Mouse (Mus musculus): ENCODE data around the gene Map4k3. TPM values are rescaled to one million over a fixed set of nuclear protein-coding genes. Genes with fewer than 3 reads are reported as not detected.

The Map4k3 gene
- 31.2 and 33.3 TPM in 2 replicates for polyA plus RNA-seq (2014; fragmentation: Nextera tagmentation; extraction: Ambion mirVana)

DNA sequence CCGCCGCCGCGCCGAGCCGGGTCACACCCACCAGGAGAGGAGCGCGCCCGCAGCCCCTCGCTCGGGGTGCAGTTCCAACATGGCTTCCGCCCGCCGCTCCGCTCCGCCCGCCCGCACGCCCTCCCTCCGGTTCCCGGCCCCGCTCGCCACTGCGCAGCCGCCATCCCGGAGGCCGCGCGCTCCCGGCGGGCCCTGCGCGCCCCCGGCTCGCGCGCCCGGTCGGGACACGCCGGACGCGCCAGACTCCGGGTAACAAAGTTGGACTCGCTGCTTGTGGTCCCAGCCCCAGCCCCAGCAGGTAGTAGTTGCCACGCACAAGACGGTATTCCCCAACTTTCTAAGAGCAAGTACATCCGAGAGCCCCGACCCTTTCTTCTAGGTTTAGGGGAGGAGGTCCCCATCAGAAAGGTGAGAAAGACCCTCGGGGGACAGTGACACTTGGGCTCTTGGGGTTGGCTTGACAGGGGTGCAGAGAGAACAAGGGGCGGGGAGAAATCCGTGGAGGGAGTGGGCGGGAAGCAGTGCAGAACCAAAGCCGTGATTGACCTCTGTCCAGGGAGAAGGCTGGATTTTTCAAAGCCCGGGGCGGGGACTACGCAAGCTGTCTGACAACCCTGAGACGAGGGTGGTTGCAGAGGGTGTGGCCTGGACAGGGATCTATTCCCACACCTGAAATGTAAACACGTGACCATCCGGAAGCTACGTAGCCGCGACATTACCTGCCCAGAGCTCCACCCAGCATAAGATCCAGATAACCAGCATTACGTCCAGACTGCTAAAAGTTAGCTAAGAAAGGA lies at the start of gene Map4k3:
Gene Map4k3 (minus strand): TSS at position 424 of the 797 bp plus-strand sequence.
- Histone ChIP-seq H3K9ac (ENCODE audit: low read length) (peak within 1 kb of the TSS; percentile 95), H3K36me3 (ENCODE audit: control insufficient read depth, insufficient read depth, low read length) (no peaks in the 10 kb centered on the region), H3K4me1 (replicated peaks; ENCODE audit: control insufficient read depth, insufficient read depth, low read length) (peaks cover 7% of the 10 kb centered on the region), H3K27ac (ENCODE audit: low read depth) (peak within 1 kb of the TSS; percentile 97), H3K9me3 (ENCODE audit: control insufficient read depth, low read length) (no peaks in the 10 kb centered on the region), H3K4me2 (ENCODE audit: low read length) (peak within 1 kb of the TSS; percentile 86), H3K27me3 (replicated peaks; ENCODE audit: control insufficient read depth, insufficient read depth, low read length) (no peaks in the 10 kb centered on the region), H3K4me3 (ENCODE audit: low read depth, low read length) (peak within 1 kb of the TSS; percentile 92)
- under 1% methylated on average over 55 of the region's 64 CpGs for WGBS
- ATAC-seq (replicated peaks; ENCODE audit: low FRiP score, low TSS enrichment, low read depth) (peak; percentile 92), DNase-seq (ENCODE audit: low spot score) (peak; percentile 91)

DNA sequence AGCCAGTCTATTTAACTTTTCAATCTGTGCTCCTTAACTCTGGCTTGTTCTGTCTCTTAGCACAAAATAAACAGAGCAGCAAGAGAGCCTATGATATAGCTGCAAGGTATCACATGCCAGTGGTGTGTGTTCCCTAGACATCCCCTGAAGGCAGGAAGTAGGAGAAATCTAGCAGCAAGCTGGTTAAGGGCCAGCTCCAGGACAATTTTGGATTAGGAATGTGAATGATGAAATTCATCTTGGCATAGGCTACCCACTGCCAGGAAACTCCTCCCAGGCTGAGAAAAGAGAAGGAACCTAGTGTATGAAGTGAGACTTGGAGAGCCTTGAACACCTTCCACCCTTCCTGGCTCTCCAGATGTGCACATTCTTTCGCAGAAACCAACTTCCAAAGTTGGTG lies 49.3 kb upstream of the Map4k3 start:
- Histone ChIP-seq H3K4me1 (replicated peaks; ENCODE audit: control insufficient read depth, insufficient read depth, low read length) (peaks cover 14% of the 10 kb centered on the region), H3K4me3 (ENCODE audit: low read depth, low read length) (no peak overlapping the region), H3K4me2 (ENCODE audit: low read length) (no peak overlapping the region), H3K27ac (ENCODE audit: low read depth) (no peak overlapping the region), H3K36me3 (ENCODE audit: control insufficient read depth, insufficient read depth, low read length) (no peaks in the 10 kb centered on the region), H3K9ac (ENCODE audit: low read length) (no peak overlapping the region), H3K9me3 (ENCODE audit: control insufficient read depth, low read length) (peaks cover 7% of the 10 kb centered on the region; the same call in 1 of the 2 replicates), H3K27me3 (replicated peaks; ENCODE audit: control insufficient read depth, insufficient read depth, low read length) (no peaks in the 10 kb centered on the region)
- no peak for ATAC-seq (replicated peaks; ENCODE audit: low FRiP score, low TSS enrichment, low read depth)
- no peak for DNase-seq (ENCODE audit: low spot score)
- WGBS: 88% methylated on average over 1 of the region's 1 CpGs

DNA sequence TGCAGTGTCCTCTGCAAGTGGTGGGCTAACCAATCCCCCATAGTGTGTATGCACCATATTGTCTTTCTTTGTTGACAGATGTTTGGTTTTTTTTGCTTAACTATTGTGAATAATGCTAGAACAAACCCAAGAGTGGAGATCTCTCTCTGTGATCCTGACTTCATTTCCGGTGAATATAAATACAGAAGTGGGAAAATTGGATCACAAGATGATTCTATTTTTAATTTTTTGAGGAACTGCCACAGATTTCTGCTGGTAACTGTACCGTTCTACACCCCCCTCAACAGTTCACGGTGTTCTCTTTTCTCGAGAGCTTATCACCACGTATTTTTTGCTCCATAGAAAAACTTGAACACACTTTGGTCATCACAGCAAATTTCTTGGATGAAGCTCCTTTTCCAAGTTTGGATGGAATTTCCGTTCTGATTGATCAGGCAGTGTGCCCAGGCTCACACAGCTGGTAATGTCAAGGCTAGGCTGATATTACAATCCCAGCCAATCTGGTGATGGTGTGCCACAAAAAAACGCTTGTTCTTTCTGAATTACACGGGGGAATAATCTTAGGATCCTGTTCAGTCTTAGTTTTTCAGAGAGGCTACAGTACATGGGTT lies 47.0 kb upstream of the Map4k3 start:
- no peak for ATAC-seq (replicated peaks; ENCODE audit: low FRiP score, low TSS enrichment, low read depth)
- H3K9ac ChIP-seq (ENCODE audit: low read length): no peak overlapping the region
- H3K4me3 ChIP-seq (ENCODE audit: low read depth, low read length): no peak overlapping the region
- H3K36me3 ChIP-seq (ENCODE audit: control insufficient read depth, insufficient read depth, low read length): no peaks in the 10 kb centered on the region
- H3K4me1 ChIP-seq (replicated peaks; ENCODE audit: control insufficient read depth, insufficient read depth, low read length): peaks cover 19% of the 10 kb centered on the region
- no peak overlapping the region for H3K27ac ChIP-seq (ENCODE audit: low read depth)
- no peaks in the 10 kb centered on the region for H3K27me3 ChIP-seq (replicated peaks; ENCODE audit: control insufficient read depth, insufficient read depth, low read length)
- H3K9me3 ChIP-seq (ENCODE audit: control insufficient read depth, low read length): peaks cover 7% of the 10 kb centered on the region
- H3K4me2 ChIP-seq (ENCODE audit: low read length): no peak overlapping the region
- DNase-seq (ENCODE audit: low spot score): no peak
- 80% methylated on average over 8 of the region's 8 CpGs for WGBS

DNA sequence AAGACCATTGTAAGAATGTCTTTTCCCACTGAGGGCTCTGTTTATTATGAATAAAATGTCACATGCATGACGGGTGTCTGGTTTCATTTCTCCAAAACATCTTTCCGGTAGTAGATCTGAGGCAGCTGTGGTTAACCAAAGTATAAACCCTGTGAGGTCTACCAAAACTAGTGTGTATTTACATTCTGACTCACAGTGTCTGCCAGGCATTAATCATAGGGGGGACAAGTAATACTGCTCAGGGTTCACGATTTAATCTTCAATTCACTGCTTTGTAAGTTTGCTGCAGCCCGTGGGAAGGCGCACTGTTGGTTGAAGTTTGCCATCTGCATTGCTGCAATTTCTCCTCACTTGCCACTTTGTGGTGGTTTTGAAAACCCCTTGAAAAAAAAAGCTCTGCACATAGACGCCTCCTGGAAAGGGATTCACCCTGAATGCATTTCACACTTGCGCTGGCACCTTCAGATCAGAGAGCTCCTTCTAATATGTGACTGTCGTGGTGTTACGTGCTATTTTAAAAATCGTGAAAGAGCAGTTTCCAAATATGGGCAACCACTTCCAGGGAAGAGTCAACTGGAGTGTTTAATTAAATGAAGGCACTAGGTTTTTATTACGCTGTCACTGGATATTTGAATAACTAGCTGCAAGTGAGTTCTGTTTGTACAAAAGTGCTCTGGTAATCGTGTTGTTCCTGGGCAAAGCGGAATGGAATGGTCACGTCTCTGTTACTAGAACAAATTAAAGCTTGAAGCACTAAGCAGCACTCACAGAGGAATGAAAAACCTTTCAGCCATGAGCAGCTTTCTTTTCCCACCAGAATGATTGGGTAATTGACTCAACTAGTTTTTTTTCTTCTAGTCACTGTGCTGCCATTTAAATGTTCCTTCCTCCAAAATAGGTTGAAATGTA lies 44.5 kb upstream of the Map4k3 start:
- ATAC-seq (replicated peaks; ENCODE audit: low FRiP score, low TSS enrichment, low read depth) (peak; percentile 58; the same call in 1 of the 2 replicates), DNase-seq (ENCODE audit: low spot score) (peak; percentile 61)
- H3K4me2 ChIP-seq (ENCODE audit: low read length): peak overlapping the region; percentile 41
- H3K27ac ChIP-seq (ENCODE audit: low read depth): peak overlapping the region; percentile 80
- 25% methylated on average over 14 of the region's 14 CpGs for WGBS
- no peaks in the 10 kb centered on the region for H3K27me3 ChIP-seq (replicated peaks; ENCODE audit: control insufficient read depth, insufficient read depth, low read length)
- peaks cover 4% of the 10 kb centered on the region for H3K9me3 ChIP-seq (ENCODE audit: control insufficient read depth, low read length)
- H3K4me3 ChIP-seq (ENCODE audit: low read depth, low read length): no peak overlapping the region
- no peak overlapping the region for H3K9ac ChIP-seq (ENCODE audit: low read length)
- H3K36me3 ChIP-seq (ENCODE audit: control insufficient read depth, insufficient read depth, low read length): no peaks in the 10 kb centered on the region
- H3K4me1 ChIP-seq (replicated peaks; ENCODE audit: control insufficient read depth, insufficient read depth, low read length): peaks cover 14% of the 10 kb centered on the region

DNA sequence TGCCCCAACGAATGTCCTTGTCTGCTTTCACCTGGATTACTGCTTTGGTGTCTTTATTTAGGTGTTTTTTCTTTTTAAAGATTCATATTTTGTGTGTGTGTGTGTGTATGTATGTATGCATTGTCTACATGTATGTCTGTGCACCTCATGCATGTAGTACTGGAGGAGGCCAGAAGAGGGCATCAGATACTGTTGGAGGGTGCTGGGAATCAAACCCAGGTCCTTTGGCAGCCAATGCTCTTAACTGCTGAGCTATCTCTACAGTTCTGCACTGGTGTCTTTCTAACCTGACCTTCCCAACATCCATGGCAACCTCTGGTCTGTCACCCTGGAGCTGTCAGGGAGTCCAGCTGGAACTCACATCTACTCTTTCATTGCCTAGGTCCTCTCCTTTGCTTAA lies 41.8 kb upstream of the Map4k3 start:
- WGBS: 94% methylated on average over 1 of the region's 1 CpGs
- DNase-seq (ENCODE audit: low spot score): no peak
- no peaks in the 10 kb centered on the region; the same call in 1 of the 2 replicates for H3K9me3 ChIP-seq (ENCODE audit: control insufficient read depth, low read length)

DNA sequence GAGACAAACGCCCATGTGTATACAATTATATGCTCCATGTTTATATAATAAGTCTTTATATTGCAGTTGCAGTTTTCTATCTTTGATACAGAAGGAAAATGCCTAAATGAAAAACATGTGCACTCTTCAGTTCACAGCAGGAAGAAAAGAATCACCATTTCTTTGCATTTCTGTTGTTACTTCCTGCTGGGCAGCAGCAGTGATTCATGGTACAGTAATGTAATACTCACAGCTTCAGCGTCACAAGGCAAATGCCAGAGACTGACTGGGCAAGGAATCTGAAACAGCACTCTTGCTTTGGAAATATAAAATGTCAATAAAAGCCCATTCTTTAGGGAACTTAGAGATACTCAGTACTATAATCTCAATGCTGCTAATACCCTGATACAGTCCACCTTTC lies 36.9 kb upstream of the Map4k3 start:
- WGBS: 19% methylated on average over 2 of the region's 2 CpGs
- no peak for DNase-seq (ENCODE audit: low spot score)

More for the DNA sequence above, 41.8 kb upstream of the Map4k3 start:
- Histone ChIP-seq H3K27ac (ENCODE audit: low read depth) (no peak overlapping the region), H3K36me3 (ENCODE audit: control insufficient read depth, insufficient read depth, low read length) (no peaks in the 10 kb centered on the region), H3K4me3 (ENCODE audit: low read depth, low read length) (no peak overlapping the region), H3K4me1 (replicated peaks; ENCODE audit: control insufficient read depth, insufficient read depth, low read length) (peaks cover 14% of the 10 kb centered on the region), H3K9ac (ENCODE audit: low read length) (no peak overlapping the region), H3K4me2 (ENCODE audit: low read length) (no peak overlapping the region), H3K27me3 (replicated peaks; ENCODE audit: control insufficient read depth, insufficient read depth, low read length) (no peaks in the 10 kb centered on the region)
- ATAC-seq (replicated peaks; ENCODE audit: low FRiP score, low TSS enrichment, low read depth): no peak

DNA sequence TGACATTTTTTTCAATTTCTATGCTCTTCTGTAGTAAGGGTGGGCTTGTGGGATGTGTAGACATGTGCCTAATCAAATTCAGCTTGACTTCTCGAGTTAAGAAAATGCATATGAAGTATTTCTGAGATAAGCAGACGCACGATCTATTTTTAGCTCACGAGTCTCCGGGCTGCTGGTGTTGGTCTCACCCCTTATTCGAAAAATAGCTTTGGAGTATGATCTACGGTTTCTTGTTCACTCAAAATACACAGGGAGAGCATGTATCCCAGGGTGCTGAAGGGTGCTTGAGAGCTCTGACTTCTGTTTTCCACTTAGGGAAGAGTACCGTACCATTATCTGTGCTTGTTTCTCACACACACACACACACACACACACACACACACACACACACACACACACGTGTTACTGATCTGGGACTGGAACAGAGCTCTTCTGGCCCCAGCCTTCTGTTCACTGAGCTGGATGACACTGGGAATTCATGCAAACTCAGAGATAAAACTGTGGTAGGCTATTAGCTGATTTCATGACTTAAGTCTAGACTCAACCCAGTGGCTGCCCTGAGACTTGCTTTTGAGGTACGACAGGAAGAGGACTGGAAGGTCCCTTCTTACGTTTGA lies 34.9 kb upstream of the Map4k3 start:
- Histone ChIP-seq H3K27ac (ENCODE audit: low read depth) (no peak overlapping the region), H3K4me2 (ENCODE audit: low read length) (no peak overlapping the region; the same call in 1 of the 2 replicates), H3K36me3 (ENCODE audit: control insufficient read depth, insufficient read depth, low read length) (no peaks in the 10 kb centered on the region), H3K4me1 (replicated peaks; ENCODE audit: control insufficient read depth, insufficient read depth, low read length) (peaks cover 3% of the 10 kb centered on the region; the same call in 1 of the 2 replicates), H3K9ac (ENCODE audit: low read length) (no peak overlapping the region), H3K9me3 (ENCODE audit: control insufficient read depth, low read length) (no peaks in the 10 kb centered on the region), H3K4me3 (ENCODE audit: low read depth, low read length) (no peak overlapping the region), H3K27me3 (replicated peaks; ENCODE audit: control insufficient read depth, insufficient read depth, low read length) (no peaks in the 10 kb centered on the region)
- 46% methylated on average over 11 of the region's 11 CpGs for WGBS
- ATAC-seq (replicated peaks; ENCODE audit: low FRiP score, low TSS enrichment, low read depth) (no peak), DNase-seq (ENCODE audit: low spot score) (no peak)

More for the DNA sequence above, 36.9 kb upstream of the Map4k3 start:
- no peak for ATAC-seq (replicated peaks; ENCODE audit: low FRiP score, low TSS enrichment, low read depth)
- Histone ChIP-seq H3K4me2 (ENCODE audit: low read length) (no peak overlapping the region), H3K4me3 (ENCODE audit: low read depth, low read length) (no peak overlapping the region), H3K9ac (ENCODE audit: low read length) (no peak overlapping the region), H3K27ac (ENCODE audit: low read depth) (no peak overlapping the region), H3K9me3 (ENCODE audit: control insufficient read depth, low read length) (no peaks in the 10 kb centered on the region; the same call in 1 of the 2 replicates), H3K27me3 (replicated peaks; ENCODE audit: control insufficient read depth, insufficient read depth, low read length) (no peaks in the 10 kb centered on the region), H3K4me1 (replicated peaks; ENCODE audit: control insufficient read depth, insufficient read depth, low read length) (peaks cover 3% of the 10 kb centered on the region; the same call in 1 of the 2 replicates), H3K36me3 (ENCODE audit: control insufficient read depth, insufficient read depth, low read length) (no peaks in the 10 kb centered on the region)
